Mouse (Mus musculus) hindbrain, embryonic 10.5 days (tissue): ENCODE measurements around the gene Sh2b1. TPM values are rescaled to one million over a fixed set of nuclear protein-coding genes. Genes with fewer than 3 reads are reported as not detected.

Experiments used
- DNase-seq: peaks from one replicate; pipeline ENCODE4 v3.0.0-alpha.2; 2017; ENCODE audit warnings: low spot score
- H3K27ac ChIP-seq: fragments of 300-500 bp; sonication (generic); 2 replicates; pipeline ENCODE4 v1.5.1; 2016; ENCODE audit warnings: mild to moderate bottlenecking, moderate library complexity
- H3K27me3 ChIP-seq: fragments of 300-500 bp; sonication (generic); 2 replicates; pipeline ENCODE4 v1.6.1; 2016; ENCODE audit warnings: mild to moderate bottlenecking; ENCODE audit not compliant: poor library complexity, insufficient read depth, severe bottlenecking
- H3K36me3 ChIP-seq: fragments of 300-500 bp; sonication (generic); 2 replicates; pipeline ENCODE4 v1.6.1; 2016; ENCODE audit warnings: mild to moderate bottlenecking, moderate library complexity
- H3K4me1 ChIP-seq: fragments of 300-500 bp; sonication (generic); replicated peaks from 2 replicates; pipeline ENCODE4 v1.6.1; 2016; ENCODE audit warnings: mild to moderate bottlenecking
- H3K4me3 ChIP-seq: fragments of 300-500 bp; sonication (generic); 2 replicates; pipeline ENCODE4 v1.5.1; 2016; ENCODE audit warnings: mild to moderate bottlenecking, moderate library complexity
- H3K9me3 ChIP-seq: fragments of 300-500 bp; sonication (generic); 2 replicates; pipeline ENCODE4 v1.6.1; 2016; ENCODE audit warnings: mild to moderate bottlenecking, moderate library complexity
- WGBS: fragments of 180-500 bp; shearing (Covaris S2); methylation state at CpG from one replicate; pipeline ENCODE4 v1.1.7; 2016; 5-methylcytosine and 5-hydroxymethylcytosine counted together
- polyA plus RNA-seq: library from polyadenylated mRNA; unstranded; fragments of >200 nt; fragmentation: Nextera tagmentation; extraction: Ambion mirVana; gene quantifications from 2 replicates; pipeline ENCODE4 v1.2.1, GENCODE M21; 2016

The Sh2b1 gene
- polyA plus RNA-seq, 1 experiment from 2014 or later = 61.0 TPM

DNA sequence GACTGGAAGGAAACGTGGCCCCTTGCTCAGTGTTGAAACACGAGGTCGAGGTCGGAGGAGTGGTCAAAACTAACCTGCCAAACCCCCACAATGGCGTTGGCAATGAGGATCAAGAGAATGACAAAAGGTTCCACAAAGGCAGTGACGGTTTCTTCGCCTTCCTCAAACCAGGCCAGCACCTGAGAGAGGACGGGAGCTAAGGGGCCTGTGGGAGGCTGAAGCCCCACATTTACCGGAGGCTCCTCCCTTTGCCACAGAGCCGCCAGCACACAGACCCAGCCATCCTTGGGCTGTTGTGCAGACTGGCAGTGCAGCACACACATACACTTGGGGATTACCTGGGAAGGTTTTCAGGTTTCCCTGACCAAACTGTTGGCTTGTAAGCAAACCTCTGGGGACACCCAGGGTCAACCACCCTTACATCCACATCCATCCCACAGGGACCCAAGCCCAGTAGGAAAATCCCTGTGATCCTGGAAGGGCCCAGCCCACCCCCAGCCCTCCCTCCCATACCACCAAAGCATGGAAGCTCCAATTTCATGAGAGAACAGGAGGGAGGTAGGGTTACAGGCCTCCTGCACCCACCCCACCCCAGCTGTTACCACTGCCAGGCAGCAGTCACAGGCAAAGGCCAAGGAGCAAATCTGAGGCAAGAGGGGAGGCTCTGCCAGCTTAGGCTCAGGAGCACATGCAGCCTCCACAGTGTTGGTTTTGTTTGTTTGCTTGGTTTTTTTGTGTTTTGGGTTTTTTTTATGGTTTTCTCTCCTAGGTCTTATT is 14.4 kb downstream of the Sh2b1 start:
- WGBS = 51% methylated on average over 10 of the region's 10 CpGs
- Histone ChIP-seq H3K27ac (no peak overlapping the region), H3K27me3 (peaks cover 6% of the 10 kb centered on the region; the same call in 1 of the 2 replicates), H3K9me3 (no peaks in the 10 kb centered on the region), H3K4me3 (no peak overlapping the region), H3K36me3 (peaks cover 5% of the 10 kb centered on the region; the same call in 1 of the 2 replicates), H3K4me1 (peaks cover 61% of the 10 kb centered on the region)
- no peak for DNase-seq

DNA sequence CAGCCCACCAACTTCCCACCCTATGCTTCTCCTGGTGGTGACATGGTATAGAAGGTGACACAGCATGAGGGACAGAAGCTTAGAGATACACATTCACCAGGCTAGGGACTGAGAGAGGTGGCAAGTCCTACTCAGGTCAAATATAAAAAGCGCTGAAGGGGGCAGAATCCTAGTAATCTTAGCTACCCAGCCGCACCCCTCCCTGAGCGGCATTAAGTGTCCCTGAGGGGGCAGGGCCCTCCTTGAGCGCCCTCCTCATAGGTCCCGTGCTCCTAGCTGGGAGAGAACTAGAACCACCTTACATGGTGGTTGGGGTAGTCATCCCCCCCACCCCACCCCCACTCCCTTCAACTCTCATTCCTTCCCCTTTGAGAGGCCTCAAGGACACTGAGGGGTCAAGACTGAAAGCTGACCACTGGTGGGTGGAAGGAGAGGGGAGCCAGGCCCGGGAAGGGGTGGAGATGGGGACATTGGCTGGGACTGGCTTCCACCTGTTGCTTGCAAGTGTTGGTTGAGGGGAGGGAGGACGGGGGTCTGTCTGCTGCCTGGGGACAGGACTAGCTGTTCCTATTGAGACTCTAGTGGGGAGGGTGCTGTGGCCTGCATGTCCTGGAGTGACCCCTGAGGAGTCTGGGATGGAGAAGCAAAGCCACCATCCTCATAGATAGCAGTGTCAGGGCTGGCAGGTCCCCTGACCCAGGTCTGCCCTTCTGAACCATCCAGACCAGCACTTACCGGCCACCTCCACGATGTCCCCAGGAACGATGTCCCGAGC is 16.2 kb downstream of the Sh2b1 start:
- H3K4me3 ChIP-seq = no peak overlapping the region
- H3K36me3 ChIP-seq = no peaks in the 10 kb centered on the region
- H3K9me3 ChIP-seq = no peaks in the 10 kb centered on the region
- H3K27ac ChIP-seq = no peak overlapping the region
- no peak for DNase-seq
- H3K27me3 ChIP-seq = peaks cover 6% of the 10 kb centered on the region; the same call in 1 of the 2 replicates
- H3K4me1 ChIP-seq = peaks cover 44% of the 10 kb centered on the region
- 77% methylated on average over 11 of the region's 11 CpGs for WGBS

DNA sequence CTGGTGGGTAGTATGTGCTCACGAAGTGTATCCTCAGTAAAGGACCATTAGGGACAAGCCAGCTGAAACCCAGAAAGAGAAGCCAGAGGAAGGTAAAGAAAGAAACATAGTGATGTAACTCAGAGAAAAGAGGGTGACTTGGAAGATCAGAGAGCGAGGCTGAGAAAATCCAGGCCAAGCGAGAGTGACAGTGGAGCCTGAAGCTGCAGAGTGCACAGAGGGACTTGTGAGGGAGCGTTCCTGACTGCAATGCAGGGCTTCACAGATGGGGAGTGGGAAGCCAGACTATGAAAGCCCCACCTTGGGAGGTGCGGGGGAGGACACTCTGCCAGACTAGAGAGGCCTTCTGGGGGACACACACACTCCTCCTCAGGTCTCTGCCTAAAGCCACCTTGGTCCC is 17.0 kb downstream of the Sh2b1 start:
- DNase-seq = no peak
- 81% methylated on average over 5 of the region's 5 CpGs for WGBS
- peaks cover 35% of the 10 kb centered on the region for H3K4me1 ChIP-seq
- H3K9me3 ChIP-seq = no peaks in the 10 kb centered on the region
- H3K36me3 ChIP-seq = no peaks in the 10 kb centered on the region
- H3K4me3 ChIP-seq = no peak overlapping the region
- H3K27me3 ChIP-seq = peaks cover 6% of the 10 kb centered on the region; the same call in 1 of the 2 replicates
- H3K27ac ChIP-seq = no peak overlapping the region

DNA sequence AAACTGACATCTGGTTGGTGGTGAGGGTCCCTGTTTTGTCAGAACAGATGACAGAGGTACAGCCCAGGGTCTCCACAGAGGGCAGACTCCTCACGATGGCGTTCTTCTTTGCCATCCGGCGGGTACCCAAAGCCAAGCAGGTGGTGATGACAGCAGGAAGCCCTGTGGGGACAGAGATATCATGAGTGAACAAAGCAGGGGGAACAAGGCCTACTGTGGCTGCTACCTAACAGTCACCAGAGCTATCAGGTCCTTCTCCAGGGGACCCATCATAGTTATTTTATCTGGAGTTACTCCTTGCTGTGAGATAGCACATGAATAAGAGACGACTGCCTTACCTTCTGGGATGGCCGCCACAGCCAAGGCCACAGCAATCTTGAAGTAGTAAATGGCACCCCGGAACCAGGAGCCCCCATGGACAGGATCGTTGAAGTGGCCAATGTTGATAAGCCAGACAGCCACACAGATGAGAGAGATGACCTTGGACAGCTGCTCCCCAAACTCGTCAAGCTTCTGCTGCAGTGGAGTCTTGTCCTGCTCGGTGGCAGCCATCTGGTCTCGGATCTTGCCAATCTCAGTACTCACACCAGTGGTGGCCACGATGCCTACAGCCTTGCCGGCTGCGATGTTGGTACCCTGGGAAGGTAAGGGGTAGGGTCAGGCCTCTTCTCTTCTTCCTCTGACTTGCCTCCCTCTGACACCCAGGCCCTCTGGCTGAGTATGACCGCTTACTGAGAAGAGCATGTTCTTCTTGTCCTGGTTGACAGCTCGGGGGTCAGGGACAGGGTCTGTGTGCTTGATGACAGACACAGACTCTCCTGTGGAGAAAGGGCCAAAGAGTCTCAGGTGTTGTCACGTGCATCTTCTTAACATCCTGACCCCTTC is 18.6 kb downstream of the Sh2b1 start:
- WGBS = 91% methylated on average over 17 of the region's 17 CpGs
- Histone ChIP-seq H3K4me1 (peaks cover 21% of the 10 kb centered on the region; the same call in 1 of the 2 replicates), H3K36me3 (no peaks in the 10 kb centered on the region), H3K9me3 (no peaks in the 10 kb centered on the region), H3K4me3 (no peak overlapping the region), H3K27ac (no peak overlapping the region), H3K27me3 (peaks cover 6% of the 10 kb centered on the region; the same call in 1 of the 2 replicates)
- DNase-seq = no peak

DNA sequence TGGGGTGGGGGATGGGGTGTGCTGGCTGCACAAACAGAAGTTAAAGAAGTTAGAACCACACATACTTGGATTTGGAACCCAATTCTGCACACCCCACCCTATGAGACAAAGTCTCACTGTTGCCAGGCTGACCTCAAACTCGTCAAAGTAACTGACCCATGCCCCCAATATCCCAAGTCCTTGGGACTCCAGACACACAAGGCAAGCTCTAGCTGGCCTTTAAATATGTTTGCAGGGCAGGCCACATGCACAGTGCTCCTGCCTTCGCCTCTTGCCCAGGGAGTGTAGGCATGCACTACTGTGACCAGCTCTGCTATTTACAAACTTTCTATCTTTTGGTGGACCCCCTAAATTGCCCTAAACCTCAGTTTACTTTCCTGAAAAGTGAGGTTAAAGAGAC is 20.0 kb downstream of the Sh2b1 start:
- Histone ChIP-seq H3K27ac (no peak overlapping the region), H3K4me1 (0 out of 2 replicates have a peak, but pooled peaks cover 9% of the 10 kb centered on the region), H3K27me3 (no peaks in the 10 kb centered on the region), H3K4me3 (no peak overlapping the region), H3K9me3 (no peaks in the 10 kb centered on the region), H3K36me3 (no peaks in the 10 kb centered on the region)
- DNase-seq = no peak
- 75% methylated on average over 2 of the region's 2 CpGs for WGBS

DNA sequence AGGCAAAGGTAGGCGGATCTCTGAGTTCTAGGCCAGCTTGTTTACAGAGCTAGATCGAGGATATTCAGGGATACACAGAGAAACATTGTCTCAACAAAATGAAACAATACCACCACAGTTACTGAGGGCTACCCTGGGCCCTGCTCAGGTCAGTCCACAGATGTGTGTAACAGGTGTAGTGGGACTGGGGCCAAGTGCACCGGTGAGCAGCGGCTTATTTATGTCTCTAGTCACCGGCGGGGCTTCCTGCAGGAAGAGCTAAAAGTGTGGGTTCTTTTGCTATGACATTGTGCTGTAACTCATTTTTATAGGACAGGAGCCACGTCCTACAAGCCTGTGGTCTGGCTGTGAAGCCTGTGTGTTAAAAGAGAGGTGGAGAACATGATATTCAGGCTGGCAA is 21.4 kb downstream of the Sh2b1 start:
- 79% methylated on average over 7 of the region's 7 CpGs for WGBS
- Histone ChIP-seq H3K27ac (no peak overlapping the region), H3K4me1 (0 out of 2 replicates have a peak, but pooled peaks cover 8% of the 10 kb centered on the region), H3K36me3 (peaks cover under 1% of the 10 kb centered on the region; the same call in 1 of the 2 replicates), H3K4me3 (no peak overlapping the region), H3K27me3 (no peaks in the 10 kb centered on the region), H3K9me3 (no peaks in the 10 kb centered on the region)
- no peak for DNase-seq

DNA sequence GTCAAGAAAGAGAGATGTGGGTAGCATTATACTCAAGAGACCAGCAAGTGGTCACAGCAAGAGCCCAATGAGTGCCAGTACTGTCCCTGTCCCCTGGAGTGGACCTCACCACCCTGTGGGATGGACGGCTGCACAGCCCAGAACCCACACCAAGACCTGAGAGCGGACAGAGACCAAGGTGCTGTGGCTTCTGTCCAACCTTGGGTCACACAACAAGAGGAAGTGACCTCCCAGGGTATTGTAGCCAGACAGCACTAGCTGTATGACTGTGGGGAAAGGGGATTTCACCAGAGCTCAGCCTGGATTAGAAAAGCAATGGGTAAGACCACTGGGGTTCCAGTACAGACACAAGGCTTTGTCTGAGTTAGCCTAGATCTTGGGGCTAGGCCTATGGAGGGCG is 23.0 kb downstream of the Sh2b1 start:
- Histone ChIP-seq H3K4me1 (no peaks in the 10 kb centered on the region), H3K36me3 (peaks cover 17% of the 10 kb centered on the region; the same call in 1 of the 2 replicates), H3K27ac (no peak overlapping the region), H3K4me3 (no peak overlapping the region), H3K9me3 (no peaks in the 10 kb centered on the region), H3K27me3 (no peaks in the 10 kb centered on the region)
- DNase-seq = no peak
- WGBS = 92% methylated on average over 3 of the region's 3 CpGs

DNA sequence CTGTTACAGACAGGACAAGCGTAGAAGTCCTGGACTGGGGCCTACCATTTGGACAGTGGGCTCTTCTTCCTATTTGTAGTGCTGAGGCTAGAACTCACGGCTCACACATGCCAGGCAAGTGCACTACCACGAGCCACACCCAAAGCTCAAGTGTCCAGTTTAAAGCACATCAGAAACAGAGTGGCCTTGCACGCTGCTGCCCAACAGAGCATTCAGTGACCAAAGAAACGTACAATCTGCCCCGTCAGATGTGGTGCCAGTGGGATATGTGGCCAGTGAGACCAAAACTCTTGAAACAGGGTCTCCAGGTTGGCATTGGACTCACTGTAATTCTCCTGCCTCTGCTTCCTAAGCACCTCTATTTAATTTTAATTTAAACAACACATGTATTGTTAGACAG is 24.6 kb downstream of the Sh2b1 start:
- no peaks in the 10 kb centered on the region for H3K4me1 ChIP-seq
- no peak overlapping the region for H3K27ac ChIP-seq
- no peak overlapping the region for H3K4me3 ChIP-seq
- WGBS = 91% methylated on average over 6 of the region's 6 CpGs
- peaks cover 31% of the 10 kb centered on the region for H3K36me3 ChIP-seq
- no peaks in the 10 kb centered on the region for H3K27me3 ChIP-seq
- no peaks in the 10 kb centered on the region for H3K9me3 ChIP-seq
- DNase-seq = no peak

DNA sequence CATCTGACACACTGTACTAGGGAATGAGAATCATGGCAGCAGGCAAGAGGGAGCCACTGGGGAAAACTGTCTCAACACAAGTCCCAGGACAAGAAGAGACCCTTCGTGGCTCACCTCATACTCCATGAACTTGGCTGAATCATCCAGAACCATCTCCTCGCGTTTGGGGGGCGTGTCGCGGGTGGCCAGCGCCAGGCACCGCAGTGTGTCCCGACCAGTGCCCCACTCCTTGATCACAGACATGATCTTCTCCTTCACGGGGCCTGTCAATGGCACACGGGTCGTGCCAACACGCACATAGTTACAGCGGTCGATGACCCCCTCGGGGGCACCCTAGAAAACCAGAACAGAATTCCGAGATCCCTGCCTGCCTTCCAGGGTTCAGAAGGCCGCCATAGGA is 25.2 kb downstream of the Sh2b1 start:
- H3K27ac ChIP-seq = no peak overlapping the region
- no peak for DNase-seq
- H3K9me3 ChIP-seq = no peaks in the 10 kb centered on the region
- 91% methylated on average over 18 of the region's 18 CpGs for WGBS
- peaks cover 37% of the 10 kb centered on the region for H3K36me3 ChIP-seq
- H3K4me3 ChIP-seq = no peak overlapping the region
- H3K4me1 ChIP-seq = no peaks in the 10 kb centered on the region
- no peaks in the 10 kb centered on the region for H3K27me3 ChIP-seq

DNA sequence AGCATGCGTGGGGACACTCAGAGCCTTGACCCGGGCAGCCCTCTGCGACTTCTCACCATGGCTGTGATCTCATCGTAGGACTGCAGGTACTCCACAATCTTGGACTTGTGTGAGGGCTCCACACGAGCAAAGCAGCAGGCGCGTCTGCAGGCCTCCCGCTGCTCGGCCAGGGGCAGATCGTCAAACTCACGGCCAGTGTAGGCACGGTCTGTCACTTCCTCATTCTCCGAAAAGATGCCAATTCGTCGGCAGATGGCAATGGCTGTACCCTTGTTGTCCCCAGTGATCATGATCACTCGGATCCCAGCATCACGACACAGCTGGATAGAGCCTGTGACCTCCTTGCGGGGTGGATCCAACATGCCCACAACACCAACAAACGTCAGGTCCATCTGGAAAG is 26.7 kb downstream of the Sh2b1 start:
- H3K36me3 ChIP-seq = peaks cover 50% of the 10 kb centered on the region
- no peaks in the 10 kb centered on the region for H3K4me1 ChIP-seq
- no peak overlapping the region for H3K4me3 ChIP-seq
- 92% methylated on average over 19 of the region's 19 CpGs for WGBS
- no peak overlapping the region for H3K27ac ChIP-seq
- H3K27me3 ChIP-seq = no peaks in the 10 kb centered on the region
- H3K9me3 ChIP-seq = no peaks in the 10 kb centered on the region
- no peak for DNase-seq

DNA sequence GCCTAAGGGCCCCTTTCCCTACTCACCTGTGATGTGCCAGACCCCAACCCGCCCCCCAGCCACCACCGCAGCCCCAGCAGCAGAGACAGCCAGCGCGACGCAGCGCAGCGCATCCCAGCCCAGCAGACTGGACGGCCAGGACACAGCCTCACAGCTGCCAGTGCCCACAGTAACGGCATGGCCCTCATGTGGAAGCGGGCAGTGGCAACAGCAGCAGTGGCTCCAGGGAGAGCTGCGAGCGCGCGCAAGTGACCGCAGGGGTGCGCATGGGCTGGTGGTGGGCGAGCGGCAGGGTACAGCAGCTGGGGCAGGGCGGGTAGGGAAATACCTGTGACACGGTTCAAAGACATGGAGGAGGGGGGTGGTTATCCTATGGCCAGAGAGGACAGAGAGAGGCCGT is 29.0 kb downstream of the Sh2b1 start:
- Histone ChIP-seq H3K36me3 (peaks cover 56% of the 10 kb centered on the region), H3K9me3 (no peaks in the 10 kb centered on the region), H3K4me1 (no peaks in the 10 kb centered on the region), H3K27me3 (no peaks in the 10 kb centered on the region), H3K27ac (no peak overlapping the region), H3K4me3 (no peak overlapping the region)
- no peak for DNase-seq
- 90% methylated on average over 21 of the region's 21 CpGs for WGBS

DNA sequence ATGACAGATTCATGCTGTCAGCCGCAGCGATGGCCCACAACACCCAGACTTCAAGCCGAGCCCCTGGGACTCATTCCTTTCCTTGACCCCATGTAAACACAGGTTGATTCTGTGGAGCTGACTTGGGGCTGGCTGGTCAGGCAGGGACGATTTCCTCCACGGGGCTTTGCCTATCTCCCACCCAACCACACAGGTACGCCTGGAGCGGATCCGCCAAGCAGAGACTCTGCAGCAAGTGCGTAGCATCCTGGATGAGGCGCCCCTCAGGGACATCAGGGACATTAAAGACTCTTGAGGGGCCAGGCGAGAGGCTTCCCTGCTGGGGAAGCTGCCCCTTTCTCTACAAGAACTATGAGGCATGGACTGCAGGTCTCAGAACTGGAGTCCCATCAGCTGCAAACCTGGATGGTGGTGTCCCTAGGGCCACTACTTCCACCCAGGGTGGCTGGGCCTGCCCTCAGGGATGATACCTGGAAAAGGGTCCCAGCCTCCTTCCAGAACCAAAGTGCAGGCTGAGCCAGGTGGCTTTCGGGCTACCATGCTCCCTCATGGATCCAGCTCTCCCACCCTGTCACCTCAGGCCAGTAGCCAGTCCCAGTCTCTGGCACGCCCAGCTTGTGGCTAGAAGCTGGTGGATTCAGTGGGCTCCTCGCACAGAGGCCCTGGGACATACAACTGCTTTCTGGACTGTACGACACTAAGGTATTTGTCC is 30.0 kb downstream of the Sh2b1 start:
- H3K36me3 ChIP-seq = peaks cover 62% of the 10 kb centered on the region
- DNase-seq = no peak
- no peaks in the 10 kb centered on the region for H3K4me1 ChIP-seq
- no peaks in the 10 kb centered on the region for H3K27me3 ChIP-seq
- WGBS = 94% methylated on average over 15 of the region's 15 CpGs
- no peaks in the 10 kb centered on the region for H3K9me3 ChIP-seq
- no peak overlapping the region for H3K4me3 ChIP-seq
- H3K27ac ChIP-seq = no peak overlapping the region
